Mouse (Mus musculus) sigmoid colon, adult 10 weeks (tissue): ENCODE measurements around the gene Sds. TPM values are rescaled to one million over a fixed set of nuclear protein-coding genes. Genes with fewer than 3 reads are reported as not detected.

Experiments used
- polyA plus RNA-seq: library from polyadenylated mRNA; stranded (reverse); fragments of 350-450 nt; fragmentation: Illumina TruSeq; extraction: RNeasy Lipid Tissue Mini Kit (QIAGEN cat#74804); gene quantifications from one replicate; pipeline ENCODE4 v1.2.3, GENCODE M21; 2014; ENCODE audit warnings: low read depth, low replicate concordance

Gene Sds
- polyA plus RNA-seq: not detected

DNA sequence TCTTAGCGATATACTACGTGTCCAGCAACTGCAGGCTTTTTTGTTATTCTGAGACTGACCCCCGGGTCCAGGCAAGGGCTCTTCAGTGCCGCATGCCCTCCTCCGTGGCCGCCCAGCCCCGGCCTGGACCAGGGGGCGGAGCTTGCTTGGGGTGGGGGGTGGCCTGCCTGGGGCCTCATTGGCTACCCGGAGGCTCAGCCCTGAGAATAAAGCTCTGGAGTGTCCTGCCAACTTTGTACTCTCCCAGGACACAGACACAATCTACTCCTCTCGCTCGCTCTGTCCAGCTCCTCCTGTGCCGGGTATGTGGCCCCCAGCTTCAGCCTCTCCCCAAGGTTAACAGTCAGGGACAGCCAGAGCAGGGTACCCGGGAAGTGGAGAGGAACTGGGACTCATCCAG lies at the start of gene Sds:
Gene Sds (plus strand): TSS at position 231 of the 400 bp plus-strand sequence.

GRCm38 (mm10) chr5:120431649-120432485 lies 44.5 kb upstream of the Sds start, which contains the start of gene Lhx5:
TSS of gene Lhx5 (plus strand) at chr5:120431699.

DNA sequence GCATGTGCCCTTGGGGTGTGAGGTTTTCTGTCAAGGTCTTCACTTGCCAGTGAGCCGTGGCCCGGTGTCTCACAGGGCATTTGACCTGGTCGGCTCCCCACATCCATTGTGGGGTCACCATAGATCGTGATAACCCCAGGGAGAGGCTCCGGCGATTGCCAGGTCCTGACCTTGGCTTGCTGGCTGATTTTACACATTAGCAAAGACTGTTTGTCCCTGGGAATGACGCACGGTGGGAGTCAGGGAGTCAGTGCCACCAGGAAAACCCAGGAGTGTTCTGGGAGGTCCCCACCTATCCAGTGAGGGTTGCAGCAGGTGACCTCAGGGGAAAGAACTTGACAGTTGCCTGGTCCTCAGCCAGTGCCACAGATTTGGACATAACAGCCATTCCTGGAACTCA lies 3.6 kb upstream of the Sds start, which contains the start of gene Sdsl:
Gene Sdsl (minus strand): TSS at position 41 of the 400 bp plus-strand sequence.

DNA sequence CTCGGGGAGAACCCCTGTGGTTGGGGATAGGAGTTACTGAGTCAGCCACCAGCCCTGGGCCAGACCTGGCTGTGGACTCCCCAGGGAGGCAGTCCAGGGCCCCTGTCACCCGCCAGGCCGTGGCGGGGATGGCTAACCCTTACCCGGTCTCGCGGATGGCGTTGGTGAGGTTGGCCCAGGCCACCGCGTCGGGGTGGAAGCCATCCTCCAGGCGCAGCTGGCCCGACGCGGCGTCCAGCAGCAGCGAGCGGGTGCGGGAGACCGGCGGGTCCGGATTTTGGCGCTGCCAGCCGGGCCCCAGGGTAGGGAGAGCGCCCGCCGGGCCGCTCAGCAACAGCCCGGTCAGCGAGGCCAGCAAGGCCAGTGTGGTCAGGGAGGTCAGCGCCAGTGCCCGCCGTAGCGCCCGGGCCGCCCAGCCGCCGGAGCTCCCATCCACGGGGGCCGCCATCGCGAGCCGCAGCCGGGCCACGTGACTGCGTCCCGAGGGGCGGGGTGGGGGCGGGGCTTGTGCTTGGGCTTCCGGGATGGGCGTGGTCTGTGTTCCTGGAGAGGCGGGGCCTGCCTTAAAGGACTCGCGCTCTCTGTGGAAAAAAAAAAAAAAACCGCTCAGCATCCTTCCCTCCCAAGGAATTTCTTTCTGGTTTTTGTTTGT lies 26.9 kb downstream of the Sds start, which contains the start of gene Plbd2:
Gene Plbd2 (minus strand): TSS at position 482 of the 652 bp plus-strand sequence.

DNA sequence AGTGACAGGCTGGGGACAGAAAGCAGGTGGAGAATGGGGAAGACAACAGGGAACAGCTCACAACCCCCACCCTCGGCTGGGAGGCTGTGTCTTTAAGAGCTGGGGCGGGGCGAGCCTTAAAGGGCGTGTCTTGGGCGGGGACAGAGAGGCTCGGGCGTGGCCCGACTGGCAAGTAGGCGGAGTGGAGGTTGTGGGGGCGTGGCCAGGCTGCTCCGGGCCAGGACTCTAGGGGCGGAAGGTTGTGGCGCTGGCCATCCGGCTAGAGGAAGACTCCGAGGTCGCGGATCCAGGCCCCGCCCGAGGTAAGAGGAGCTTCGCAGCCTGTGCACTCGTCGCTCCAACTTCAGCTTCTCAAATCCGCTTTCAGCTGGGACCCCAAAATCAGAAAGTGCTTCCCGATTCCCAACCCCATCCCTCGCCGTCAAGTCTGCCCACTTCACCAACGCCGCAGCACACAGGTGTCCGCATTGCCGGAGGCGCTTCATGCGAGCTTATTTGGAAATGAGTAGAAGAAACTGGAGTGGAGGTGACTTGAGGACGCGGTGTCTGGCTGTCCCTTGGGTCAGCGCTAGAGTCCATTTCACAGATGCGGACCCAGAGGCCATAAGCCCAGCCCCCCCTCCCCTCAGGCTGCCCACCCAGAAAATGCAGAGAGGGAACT lies 34.8 kb downstream of the Sds start, which contains the start of gene Slc8b1:
Gene Slc8b1 (plus strand): TSS at position 187 of the 661 bp plus-strand sequence.

Other genes starting within 250 kb of the Sds start
- gene Lhx5, start 44.8 kb upstream of the Sds start, polyA plus RNA-seq: not detected
- gene Sdsl, start 3.7 kb upstream of the Sds start, polyA plus RNA-seq: not detected
- gene Plbd2, start 27.1 kb downstream of the Sds start, polyA plus RNA-seq: 0.60 TPM
- gene Slc8b1, start 34.6 kb downstream of the Sds start, polyA plus RNA-seq: 4.9 TPM
- 12.1 TPM for gene Tpcn1, start 112.1 kb downstream of the Sds start, polyA plus RNA-seq
- gene Iqcd, start 112.5 kb downstream of the Sds start, polyA plus RNA-seq: 0.25 TPM
- gene Rita1, start 136.1 kb downstream of the Sds start, polyA plus RNA-seq: not detected
- 0.73 TPM for gene Ddx54, start 136.2 kb downstream of the Sds start, polyA plus RNA-seq
- not detected for gene Cfap73, start 157.7 kb downstream of the Sds start, polyA plus RNA-seq
- gene Rasal1, start 172.3 kb downstream of the Sds start, polyA plus RNA-seq: not detected
- gene Dtx1, start 235.4 kb downstream of the Sds start, polyA plus RNA-seq: not detected